Mouse (Mus musculus) kidney, adult 2 months (tissue): ENCODE data around the gene Babam1.

Source experiments
- CTCF ChIP-seq: fragments of 200-500 bp; conservative IDR thresholded peaks from 2 replicates; pipeline ENCODE4 v1.5.1; 2011; ENCODE audit warnings: low read depth, mild to moderate bottlenecking, control low read depth, low read length, moderate library complexity, mixed read lengths; ENCODE audit not compliant: insufficient read depth, insufficient read length
- POLR2A ChIP-seq: fragments of 200-500 bp; IDR thresholded peaks from one replicate; pipeline ENCODE4 v1.6.1; 2011; ENCODE audit warnings: low read depth, low read length, control low read depth

GRCm38 (mm10) chr8:71391696-71392095 lies 5.0 kb upstream of the Babam1 start:
- no peak for TF ChIP-seq POLR2A
- TF ChIP-seq CTCF: no peak
